Mouse (Mus musculus): ENCODE results near the gene Ism1.

GRCm38 (mm10) chr2:139807887-139808286 is 129.9 kb downstream of the Ism1 start:
- no peak for TF ChIP-seq CTCF (IDR thresholded peaks at IDR 0.05; ENCODE audit: low read depth)
- TF ChIP-seq EP300 (IDR thresholded peaks at IDR 0.05; ENCODE audit: low read depth): no peak
